Mouse (Mus musculus): ENCODE results near the gene Kcnmb4. TPM values are rescaled to one million over a fixed set of nuclear protein-coding genes. Genes with fewer than 3 reads are reported as not detected.
A peak's percentile ranks its signal among the peaks of the same experiment; 100 is the strongest.

Kcnmb4 gene
- polyA plus RNA-seq, 2 experiments, result 0.14 to 0.22 TPM

DNA sequence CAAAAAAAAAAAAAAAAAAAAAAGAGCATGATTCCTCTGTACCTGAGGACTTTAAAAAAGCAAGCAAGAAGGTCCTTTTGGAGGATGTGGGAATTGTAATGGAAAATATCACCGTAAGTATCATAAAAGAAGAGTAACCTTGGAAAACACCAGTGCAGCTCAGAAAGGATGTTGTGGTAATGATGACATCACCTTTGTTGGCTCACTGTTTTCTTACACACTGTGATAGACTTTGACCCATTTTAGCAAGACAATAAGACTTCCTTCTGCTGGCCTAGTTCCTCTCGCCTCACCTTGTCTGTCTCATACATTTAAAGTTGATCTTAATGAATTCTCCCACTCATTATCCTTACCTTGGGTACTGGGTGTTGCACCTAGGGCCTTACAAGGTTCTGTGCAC is 51.1 kb downstream of the Kcnmb4 start:
- H3K4me2 ChIP-seq (ENCODE audit: low read depth), result no peak overlapping the region

GRCm38 (mm10) chr10:116420976-116421375 is 52.7 kb downstream of the Kcnmb4 start:
- H3K9me3 ChIP-seq (ENCODE audit: control insufficient read depth, low read length), result no peaks in the 10 kb centered on the region
- WGBS (ENCODE audit: insufficient replicate concordance), result 75% methylated on average over 6 of the region's 6 CpGs
- TF ChIP-seq CTCF (IDR thresholded peaks at IDR 0.05; ENCODE audit: low read depth) (no peak), EP300 (IDR thresholded peaks at IDR 0.05; ENCODE audit: low read depth) (no peak)
- H3K27ac ChIP-seq, result no peak overlapping the region
- H3K4me3 ChIP-seq (ENCODE audit: insufficient read depth in 1 of 2, low read depth in 2 of 2, low read length in 2 of 2), result no peak overlapping the region
- H3K4me1 ChIP-seq (replicated peaks; ENCODE audit: control insufficient read depth in 2 of 2, insufficient read depth in 2 of 2, low read length in 1 of 2), result no peaks in the 10 kb centered on the region
- DNase-seq (ENCODE audit: low read depth in 3 of 3, low spot score in 3 of 3) (no peak), ATAC-seq (ENCODE audit: insufficient read depth) (no peak)
- H3K4me2 ChIP-seq (ENCODE audit: low read depth), result no peak overlapping the region
- no peaks in the 10 kb centered on the region for H3K36me3 ChIP-seq (replicated peaks; ENCODE audit: control insufficient read depth, insufficient read depth, low read depth)
- H3K27me3 ChIP-seq (ENCODE audit: control insufficient read depth, insufficient read depth, low read length), result no peaks in the 10 kb centered on the region
- no peak overlapping the region for H3K9ac ChIP-seq (replicated peaks)

More for the DNA sequence above, 51.1 kb downstream of the Kcnmb4 start:
- DNase-seq (ENCODE audit: low read depth in 3 of 3, low spot score in 3 of 3) (no peak), ATAC-seq (ENCODE audit: insufficient read depth) (no peak)
- H3K36me3 ChIP-seq (replicated peaks; ENCODE audit: control insufficient read depth, insufficient read depth, low read depth), result no peaks in the 10 kb centered on the region
- no peaks in the 10 kb centered on the region for H3K4me1 ChIP-seq (replicated peaks; ENCODE audit: control insufficient read depth in 2 of 2, insufficient read depth in 2 of 2, low read length in 1 of 2)
- no peak overlapping the region for H3K9ac ChIP-seq (replicated peaks)
- 53% methylated on average over 2 of the region's 2 CpGs for WGBS (ENCODE audit: insufficient replicate concordance)
- no peak overlapping the region for H3K27ac ChIP-seq
- no peak overlapping the region for H3K4me3 ChIP-seq (ENCODE audit: insufficient read depth in 1 of 2, low read depth in 2 of 2, low read length in 2 of 2)
- no peaks in the 10 kb centered on the region for H3K9me3 ChIP-seq (ENCODE audit: control insufficient read depth, low read length)
- TF ChIP-seq CTCF (IDR thresholded peaks at IDR 0.05; ENCODE audit: low read depth), result no peak
- no peak for TF ChIP-seq EP300 (IDR thresholded peaks at IDR 0.05; ENCODE audit: low read depth)
- H3K27me3 ChIP-seq (ENCODE audit: control insufficient read depth, insufficient read depth, low read length), result no peaks in the 10 kb centered on the region

DNA sequence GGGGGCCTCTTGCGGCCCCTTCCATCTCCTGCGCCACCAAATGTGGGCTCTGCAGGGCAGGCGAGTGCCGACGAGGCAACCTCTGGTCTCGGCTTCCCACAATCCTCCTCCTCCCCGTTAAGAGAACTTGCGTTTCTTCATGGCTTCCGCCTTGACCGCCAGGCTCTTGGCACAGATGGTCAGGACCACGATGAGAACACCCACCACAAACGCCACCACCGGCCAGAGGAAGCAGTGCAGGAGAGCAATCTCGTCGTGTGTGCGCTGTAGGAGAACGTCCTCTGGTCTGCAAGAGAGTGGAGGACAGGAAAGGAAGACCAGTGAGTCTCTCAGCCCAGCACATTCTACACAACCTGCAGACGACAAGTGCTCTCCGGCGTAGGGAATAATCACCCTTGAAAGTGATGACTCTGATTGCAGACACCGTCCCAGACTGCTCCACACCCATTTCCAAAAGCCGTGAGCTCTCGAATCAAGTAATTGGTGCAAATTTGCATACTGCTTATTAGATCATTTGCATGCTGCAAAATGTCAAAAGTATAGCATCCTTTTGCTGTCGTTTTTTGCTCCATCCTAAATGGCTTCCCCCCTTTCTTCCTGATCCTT is 55.5 kb downstream of the Kcnmb4 start:
- no peak overlapping the region for H3K9ac ChIP-seq (replicated peaks)
- DNase-seq (ENCODE audit: low read depth in 3 of 3, low spot score in 3 of 3), result no peak
- no peak for ATAC-seq (ENCODE audit: insufficient read depth)
- no peak overlapping the region for H3K4me2 ChIP-seq (ENCODE audit: low read depth)
- H3K27me3 ChIP-seq (ENCODE audit: control insufficient read depth, insufficient read depth, low read length), result no peaks in the 10 kb centered on the region
- H3K4me1 ChIP-seq (replicated peaks; ENCODE audit: control insufficient read depth in 2 of 2, insufficient read depth in 2 of 2, low read length in 1 of 2), result no peaks in the 10 kb centered on the region
- H3K4me3 ChIP-seq (ENCODE audit: insufficient read depth in 1 of 2, low read depth in 2 of 2, low read length in 2 of 2), result no peak overlapping the region
- 59% methylated on average over 24 of the region's 24 CpGs for WGBS (ENCODE audit: insufficient replicate concordance)
- H3K27ac ChIP-seq, result no peak overlapping the region
- no peaks in the 10 kb centered on the region for H3K36me3 ChIP-seq (replicated peaks; ENCODE audit: control insufficient read depth, insufficient read depth, low read depth)
- H3K9me3 ChIP-seq (ENCODE audit: control insufficient read depth, low read length), result no peaks in the 10 kb centered on the region
- TF ChIP-seq EP300 (IDR thresholded peaks at IDR 0.05; ENCODE audit: low read depth) (no peak), CTCF (IDR thresholded peaks at IDR 0.05; ENCODE audit: low read depth) (peak; percentile 22; the same call in 1 of the 2 replicates)

GRCm38 (mm10) chr10:116416726-116417125 is 57.0 kb downstream of the Kcnmb4 start:
- no peak for DNase-seq (ENCODE audit: low read depth in 3 of 3, low spot score in 3 of 3)
- Histone ChIP-seq H3K36me3 (replicated peaks; ENCODE audit: control insufficient read depth, insufficient read depth, low read depth) (no peaks in the 10 kb centered on the region), H3K9me3 (ENCODE audit: control insufficient read depth, low read length) (no peaks in the 10 kb centered on the region), H3K9ac (replicated peaks) (no peak overlapping the region), H3K4me2 (ENCODE audit: low read depth) (no peak overlapping the region), H3K4me1 (replicated peaks; ENCODE audit: control insufficient read depth in 2 of 2, insufficient read depth in 2 of 2, low read length in 1 of 2) (no peaks in the 10 kb centered on the region), H3K27ac (no peak overlapping the region), H3K4me3 (ENCODE audit: insufficient read depth in 1 of 2, low read depth in 2 of 2, low read length in 2 of 2) (no peak overlapping the region), H3K27me3 (ENCODE audit: control insufficient read depth, insufficient read depth, low read length) (no peaks in the 10 kb centered on the region)
- no peak for TF ChIP-seq EP300 (IDR thresholded peaks at IDR 0.05; ENCODE audit: low read depth)
- no peak for TF ChIP-seq CTCF (IDR thresholded peaks at IDR 0.05; ENCODE audit: low read depth)
- 32% methylated on average over 5 of the region's 5 CpGs for whole genome bisulfite sequencing (ENCODE audit: insufficient replicate concordance)
- ATAC-seq (ENCODE audit: insufficient read depth), result no peak

DNA sequence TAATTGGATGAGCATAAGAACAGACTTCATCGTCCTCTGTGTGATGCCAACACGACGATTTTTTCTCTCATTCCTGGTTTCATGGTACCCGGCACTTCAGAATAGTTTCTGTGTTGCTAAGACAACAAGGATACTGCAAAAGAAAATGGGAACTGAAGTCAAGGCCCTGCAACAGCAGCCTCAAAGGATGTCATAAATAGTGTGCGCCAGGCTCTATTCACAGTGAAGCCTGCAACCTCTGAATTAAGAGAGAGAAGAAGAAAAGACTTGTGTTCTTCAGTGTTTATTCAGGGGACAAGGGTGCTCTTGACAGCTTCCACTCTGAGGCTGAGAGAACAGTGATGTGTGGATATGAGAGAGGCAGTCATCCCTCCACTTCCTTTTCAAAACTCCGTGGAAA is 57.5 kb downstream of the Kcnmb4 start:
- TF ChIP-seq CTCF (IDR thresholded peaks at IDR 0.05; ENCODE audit: low read depth) (no peak), EP300 (IDR thresholded peaks at IDR 0.05; ENCODE audit: low read depth) (no peak)
- DNase-seq (ENCODE audit: low read depth in 3 of 3, low spot score in 3 of 3), result no peak
- 62% methylated on average over 6 of the region's 6 CpGs for WGBS (ENCODE audit: insufficient replicate concordance)
- no peaks in the 10 kb centered on the region for H3K9me3 ChIP-seq (ENCODE audit: control insufficient read depth, low read length)
- no peaks in the 10 kb centered on the region for H3K4me1 ChIP-seq (replicated peaks; ENCODE audit: control insufficient read depth in 2 of 2, insufficient read depth in 2 of 2, low read length in 1 of 2)
- ATAC-seq (ENCODE audit: insufficient read depth), result no peak
- H3K9ac ChIP-seq (replicated peaks), result no peak overlapping the region
- no peak overlapping the region for H3K27ac ChIP-seq
- no peaks in the 10 kb centered on the region for H3K27me3 ChIP-seq (ENCODE audit: control insufficient read depth, insufficient read depth, low read length)
- H3K4me2 ChIP-seq (ENCODE audit: low read depth), result no peak overlapping the region
- no peak overlapping the region for H3K4me3 ChIP-seq (ENCODE audit: insufficient read depth in 1 of 2, low read depth in 2 of 2, low read length in 2 of 2)
- no peaks in the 10 kb centered on the region for H3K36me3 ChIP-seq (replicated peaks; ENCODE audit: control insufficient read depth, insufficient read depth, low read depth)

Measured in liver, embryonic 14.5 days (tissue).